Mouse (Mus musculus) WW6 (cell line): ENCODE data around the gene Rnaseh2a.
"Not testable (repeated sequence)": the region's sequence is repeated elsewhere in the genome, so short reads cannot be mapped to it uniquely, and the experiment has no call there.

ENCODE experiments used
- DNase-seq: peaks from one replicate; pipeline ENCODE4 v3.0.0-alpha.2; 2013; ENCODE audit warnings: low read depth, low spot score

Gene Rnaseh2a

GRCm38 (mm10) chr8:84934860-84935259 is 34.7 kb downstream of the Rnaseh2a start:
- DNase-seq: no peak

GRCm38 (mm10) chr8:84933767-84934559 is 35.6 kb downstream of the Rnaseh2a start:
- DNase-seq: no peak

GRCm38 (mm10) chr8:84930582-84930981 is 39.0 kb downstream of the Rnaseh2a start:
- DNase-seq: no peak

GRCm38 (mm10) chr8:84928456-84929306 is 40.9 kb downstream of the Rnaseh2a start:
- DNase-seq: no peak

GRCm38 (mm10) chr8:84927513-84927912 is 42.1 kb downstream of the Rnaseh2a start:
- DNase-seq: no peak

GRCm38 (mm10) chr8:84925557-84925956 is 44.0 kb downstream of the Rnaseh2a start:
- no peak for DNase-seq

- DNase-seq: no peak
Measured at GRCm38 (mm10) chr8:84921596-84921995, 48.0 kb downstream of the Rnaseh2a start.

GRCm38 (mm10) chr8:84918646-84919045 is 50.9 kb downstream of the Rnaseh2a start:
- DNase-seq: no peak

- DNase-seq: no peak
Measured at GRCm38 (mm10) chr8:84917781-84918180, 51.8 kb downstream of the Rnaseh2a start.

GRCm38 (mm10) chr8:84915269-84915668 is 54.3 kb downstream of the Rnaseh2a start:
- DNase-seq: peak; percentile 98

GRCm38 (mm10) chr8:84913960-84914359 is 55.6 kb downstream of the Rnaseh2a start:
- DNase-seq: no peak

GRCm38 (mm10) chr8:84913502-84913900 is 56.1 kb downstream of the Rnaseh2a start:
- DNase-seq: no peak

GRCm38 (mm10) chr8:84912895-84913501 is 56.6 kb downstream of the Rnaseh2a start:
- DNase-seq: peak; percentile 87

- no peak for DNase-seq
Measured at GRCm38 (mm10) chr8:84912391-84912790, 57.2 kb downstream of the Rnaseh2a start.

- DNase-seq: no peak
Measured at GRCm38 (mm10) chr8:84911854-84912253, 57.7 kb downstream of the Rnaseh2a start.

GRCm38 (mm10) chr8:84910551-84910950 is 59.0 kb downstream of the Rnaseh2a start:
- no peak for DNase-seq

- no peak for DNase-seq
Measured at GRCm38 (mm10) chr8:84909949-84910348, 59.6 kb downstream of the Rnaseh2a start.

- no peak for DNase-seq
Measured at GRCm38 (mm10) chr8:84909162-84909767, 60.3 kb downstream of the Rnaseh2a start.

- DNase-seq: peak; percentile 92
Measured at GRCm38 (mm10) chr8:84908421-84909161, 61.0 kb downstream of the Rnaseh2a start, which contains the start of gene Dnase2a. Gene Dnase2a, plus strand, starts transcription at chr8:84908560.

GRCm38 (mm10) chr8:84907979-84908378 is 61.6 kb downstream of the Rnaseh2a start:
- not testable (repeated sequence) for DNase-seq

GRCm38 (mm10) chr8:84907493-84907892 is 62.1 kb downstream of the Rnaseh2a start:
- no peak for DNase-seq
